Mouse (Mus musculus) liver, embryonic 11.5 days (tissue): ENCODE measurements at regions not wholly inside any gene's neighbourhood (a gene's known extent, or its start where the extent isn't known, plus 50 kb on each side); places are given as distances from the start of the nearest gene placed in this dataset.

Experiments
- ATAC-seq: fragments of 200-750 bp; cut with Nextera tagmentation; replicated peaks from 2 replicates; pipeline ENCODE4 v1.8.0; 2017; ENCODE audit warnings: moderate number of reproducible peaks, mild to moderate bottlenecking, moderate TSS enrichment, moderate library complexity; ENCODE audit not compliant: low FRiP score
- DNase-seq: peaks from one replicate; pipeline ENCODE4 v3.0.0-alpha.2; 2017; ENCODE audit warnings: low spot score
- H3K27ac ChIP-seq: fragments of 300-500 bp; sonication (generic); 2 replicates; pipeline ENCODE4 v1.5.1; 2014; ENCODE audit warnings: mild to moderate bottlenecking, low read depth, low read length, control low read depth
- H3K27me3 ChIP-seq: fragments of 300-500 bp; sonication (generic); replicated peaks from 2 replicates; pipeline ENCODE4 v1.6.1; 2014; ENCODE audit warnings: low read length, mixed read lengths; ENCODE audit not compliant: control insufficient read depth, insufficient read depth
- H3K36me3 ChIP-seq: fragments of 300-500 bp; sonication (generic); 2 replicates; pipeline ENCODE4 v1.6.1; 2014; ENCODE audit warnings: mild to moderate bottlenecking, low read length, moderate library complexity, mixed read lengths; ENCODE audit not compliant: control insufficient read depth, insufficient read depth
- H3K4me1 ChIP-seq: fragments of 300-500 bp; sonication (generic); replicated peaks from 2 replicates; pipeline ENCODE4 v1.6.1; 2014; ENCODE audit warnings: low read length, mixed read lengths; ENCODE audit not compliant: control insufficient read depth, insufficient read depth
- H3K4me2 ChIP-seq: fragments of 300-500 bp; sonication (generic); 2 replicates; pipeline ENCODE4 v1.6.1; 2014; ENCODE audit warnings: mild to moderate bottlenecking, control low read depth, moderate library complexity
- H3K4me3 ChIP-seq: fragments of 300-500 bp; sonication (generic); 2 replicates; pipeline ENCODE4 v1.5.1; 2014; ENCODE audit warnings: low read depth, low read length, control low read depth
- H3K9ac ChIP-seq: fragments of 300-500 bp; sonication (generic); 2 replicates; pipeline ENCODE4 v1.6.1; 2014; ENCODE audit warnings: low read depth, low read length, control low read depth
- H3K9me3 ChIP-seq: fragments of 300-500 bp; sonication (generic); 2 replicates; pipeline ENCODE4 v1.6.1; 2016; ENCODE audit warnings: low read length, inconsistent platforms, mixed read lengths; ENCODE audit not compliant: control insufficient read depth
- WGBS: fragments of 180-500 bp; shearing (Covaris S2); extraction: QIAGEN DNeasy Blood & Tissue Kit; methylation state at CpG from one replicate; pipeline ENCODE4 v1.1.7; 2014; 5-methylcytosine and 5-hydroxymethylcytosine counted together

GRCm38 (mm10) chr2:108681574-108681973 is 599.0 kb upstream of the Kif18a start:
- no peak for ATAC-seq
- H3K36me3 ChIP-seq: no peaks in the 10 kb centered on the region
- 55% methylated on average over 3 of the region's 3 CpGs for WGBS

GRCm38 (mm10) chr2:108686019-108686743 is 594.4 kb upstream of the Kif18a start:
- no peak for DNase-seq
- no peaks in the 10 kb centered on the region for H3K4me1 ChIP-seq
- no peaks in the 10 kb centered on the region for H3K9me3 ChIP-seq
- ATAC-seq: no peak
- no peak overlapping the region for H3K27ac ChIP-seq
- H3K9ac ChIP-seq: no peak overlapping the region
- H3K36me3 ChIP-seq: no peaks in the 10 kb centered on the region
- H3K27me3 ChIP-seq: no peaks in the 10 kb centered on the region
- 60% methylated on average over 6 of the region's 6 CpGs for WGBS
- no peak overlapping the region for H3K4me2 ChIP-seq
- H3K4me3 ChIP-seq: no peak overlapping the region

More at GRCm38 (mm10) chr2:108681574-108681973, 599.0 kb upstream of the Kif18a start:
- no peak overlapping the region for H3K4me3 ChIP-seq
- no peaks in the 10 kb centered on the region for H3K9me3 ChIP-seq
- H3K9ac ChIP-seq: no peak overlapping the region
- no peak overlapping the region for H3K27ac ChIP-seq
- H3K27me3 ChIP-seq: no peaks in the 10 kb centered on the region
- H3K4me2 ChIP-seq: no peak overlapping the region
- no peaks in the 10 kb centered on the region for H3K4me1 ChIP-seq
- no peak for DNase-seq

- 50% methylated on average over 4 of the region's 4 CpGs for WGBS
- Histone ChIP-seq H3K27me3 (no peaks in the 10 kb centered on the region), H3K9ac (no peak overlapping the region), H3K36me3 (no peaks in the 10 kb centered on the region), H3K4me2 (no peak overlapping the region), H3K9me3 (no peaks in the 10 kb centered on the region), H3K4me1 (no peaks in the 10 kb centered on the region), H3K27ac (no peak overlapping the region), H3K4me3 (no peak overlapping the region)
- DNase-seq: no peak
- no peak for ATAC-seq
These were observed 590.4 kb upstream of the Kif18a start for GRCm38 (mm10) chr2:108690091-108690490.

GRCm38 (mm10) chr2:108691156-108692007 is 589.2 kb upstream of the Kif18a start:
- no peak for DNase-seq
- Histone ChIP-seq H3K27ac (no peak overlapping the region), H3K4me3 (no peak overlapping the region), H3K36me3 (no peaks in the 10 kb centered on the region), H3K4me2 (no peak overlapping the region), H3K9me3 (no peaks in the 10 kb centered on the region), H3K4me1 (no peaks in the 10 kb centered on the region), H3K27me3 (no peaks in the 10 kb centered on the region), H3K9ac (no peak overlapping the region)
- WGBS: 67% methylated on average over 10 of the region's 10 CpGs
- ATAC-seq: no peak

- Histone ChIP-seq H3K9me3 (no peaks in the 10 kb centered on the region), H3K4me1 (no peaks in the 10 kb centered on the region), H3K27ac (no peak overlapping the region), H3K9ac (no peak overlapping the region), H3K27me3 (no peaks in the 10 kb centered on the region), H3K4me3 (no peak overlapping the region), H3K4me2 (no peak overlapping the region), H3K36me3 (no peaks in the 10 kb centered on the region)
- ATAC-seq: no peak
- WGBS: 70% methylated on average over 7 of the region's 7 CpGs
- no peak for DNase-seq
These were observed 579.2 kb upstream of the Kif18a start for GRCm38 (mm10) chr2:108701308-108701707.

- ATAC-seq: no peak
These were observed 572.4 kb upstream of the Kif18a start for GRCm38 (mm10) chr2:108707856-108708855.

GRCm38 (mm10) chr2:108742079-108742478 is 538.5 kb upstream of the Kif18a start:
- H3K27me3 ChIP-seq: no peaks in the 10 kb centered on the region
- no peak overlapping the region for H3K4me3 ChIP-seq
- no peak overlapping the region for H3K4me2 ChIP-seq
- H3K27ac ChIP-seq: no peak overlapping the region
- H3K9ac ChIP-seq: no peak overlapping the region
- no peaks in the 10 kb centered on the region for H3K9me3 ChIP-seq
- no peaks in the 10 kb centered on the region for H3K36me3 ChIP-seq
- ATAC-seq: no peak
- no peak for DNase-seq
- H3K4me1 ChIP-seq: no peaks in the 10 kb centered on the region
- WGBS: 61% methylated on average over 3 of the region's 3 CpGs

More at GRCm38 (mm10) chr2:108707856-108708855, 572.4 kb upstream of the Kif18a start:
- 66% methylated on average over 5 of the region's 5 CpGs for WGBS
- Histone ChIP-seq H3K4me3 (no peak overlapping the region), H3K9me3 (no peaks in the 10 kb centered on the region), H3K27ac (no peak overlapping the region), H3K9ac (no peak overlapping the region), H3K4me1 (no peaks in the 10 kb centered on the region), H3K4me2 (no peak overlapping the region), H3K36me3 (no peaks in the 10 kb centered on the region), H3K27me3 (no peaks in the 10 kb centered on the region)
- no peak for DNase-seq

GRCm38 (mm10) chr2:108743511-108743910 is 537.0 kb upstream of the Kif18a start:
- no peak overlapping the region for H3K4me2 ChIP-seq
- no peaks in the 10 kb centered on the region for H3K4me1 ChIP-seq
- DNase-seq (no peak), ATAC-seq (no peak; the same call in 1 of the 2 replicates)
- no peak overlapping the region for H3K9ac ChIP-seq
- WGBS: 53% methylated on average over 2 of the region's 2 CpGs
- H3K9me3 ChIP-seq: no peaks in the 10 kb centered on the region
- no peaks in the 10 kb centered on the region for H3K27me3 ChIP-seq
- H3K4me3 ChIP-seq: no peak overlapping the region
- no peak overlapping the region for H3K27ac ChIP-seq
- no peaks in the 10 kb centered on the region for H3K36me3 ChIP-seq
